Mouse (Mus musculus) lung, adult 18-20 months (tissue): ENCODE data around the gene Sirt2.
A peak's percentile ranks its signal among the peaks of the same experiment; 100 is the strongest.

Source experiments
- DNase-seq, 2 experiments: peaks; one replicate each; pipeline ENCODE4 v3.0.0; 2022; ENCODE audit warnings: mixed read lengths in 2 of 2

Gene Sirt2

DNA sequence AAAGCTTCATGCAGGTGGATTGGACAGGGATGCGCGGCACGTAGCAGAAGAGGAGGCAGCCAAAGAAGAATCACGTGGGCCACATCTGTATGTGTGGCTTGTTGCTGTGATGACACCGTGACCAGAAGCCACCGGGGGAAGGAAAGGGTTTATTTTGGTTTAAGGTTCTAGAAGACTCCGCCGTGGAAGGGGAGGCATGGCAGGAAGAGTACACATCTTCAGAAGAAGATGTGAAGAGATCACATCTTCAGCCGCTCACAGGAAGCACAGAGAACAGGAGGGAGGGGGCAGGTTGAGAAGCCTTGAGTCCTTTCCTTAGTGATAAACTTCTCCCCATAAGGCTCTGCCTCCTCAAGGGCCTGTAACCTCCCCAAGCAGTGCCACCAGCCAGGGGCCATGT, 33.5 kb downstream of the Sirt2 start:
- no peak for DNase-seq

DNA sequence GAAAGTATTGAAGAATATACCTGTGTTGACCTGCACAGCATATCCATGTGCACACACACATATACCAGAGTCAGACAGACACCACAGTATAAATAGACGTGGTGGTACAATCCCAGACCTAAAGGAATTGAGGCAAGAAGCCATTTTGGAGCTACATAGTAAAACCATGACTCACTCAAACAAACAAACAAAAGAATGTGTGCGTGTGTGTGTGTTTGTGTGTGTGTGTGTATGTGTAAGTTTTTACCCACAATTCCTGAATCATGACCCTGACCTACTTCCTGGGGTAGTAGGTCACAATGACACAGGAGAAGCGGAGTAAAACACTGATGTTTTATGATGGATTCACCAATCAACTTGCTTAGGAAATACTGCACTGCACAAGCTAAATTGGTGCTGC, 34.9 kb downstream of the Sirt2 start:
- no peak for DNase-seq

- DNase-seq: peak; percentile 86 to 92
These were observed 35.6 kb downstream of the Sirt2 start for GRCm38 (mm10) chr7:28801901-28802670.

GRCm38 (mm10) chr7:28802846-28803588, 36.5 kb downstream of the Sirt2 start:
- DNase-seq: peak; percentile 74 to 85

- no peak for DNase-seq
These were observed 37.2 kb downstream of the Sirt2 start for GRCm38 (mm10) chr7:28803756-28804155.

DNA sequence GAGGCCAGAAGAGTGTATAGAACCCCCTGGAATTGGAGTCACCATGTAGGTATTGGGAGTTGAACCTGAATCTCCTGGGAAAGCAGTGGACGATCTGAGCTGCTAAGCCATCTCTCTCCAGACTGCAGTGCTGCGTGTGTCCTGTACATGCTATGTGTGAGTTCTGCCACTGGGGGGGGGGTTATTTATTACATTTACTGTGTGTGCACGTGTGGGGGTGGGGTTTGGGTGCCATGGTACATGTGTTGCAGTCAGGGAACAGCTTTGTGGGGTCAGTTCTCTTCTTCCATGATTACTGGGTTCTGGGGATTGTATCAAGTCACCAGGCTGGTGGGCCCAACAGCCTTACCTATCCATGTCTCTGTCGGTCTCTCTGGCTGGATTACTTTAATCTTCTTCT, 40.3 kb downstream of the Sirt2 start:
- DNase-seq: no peak

DNA sequence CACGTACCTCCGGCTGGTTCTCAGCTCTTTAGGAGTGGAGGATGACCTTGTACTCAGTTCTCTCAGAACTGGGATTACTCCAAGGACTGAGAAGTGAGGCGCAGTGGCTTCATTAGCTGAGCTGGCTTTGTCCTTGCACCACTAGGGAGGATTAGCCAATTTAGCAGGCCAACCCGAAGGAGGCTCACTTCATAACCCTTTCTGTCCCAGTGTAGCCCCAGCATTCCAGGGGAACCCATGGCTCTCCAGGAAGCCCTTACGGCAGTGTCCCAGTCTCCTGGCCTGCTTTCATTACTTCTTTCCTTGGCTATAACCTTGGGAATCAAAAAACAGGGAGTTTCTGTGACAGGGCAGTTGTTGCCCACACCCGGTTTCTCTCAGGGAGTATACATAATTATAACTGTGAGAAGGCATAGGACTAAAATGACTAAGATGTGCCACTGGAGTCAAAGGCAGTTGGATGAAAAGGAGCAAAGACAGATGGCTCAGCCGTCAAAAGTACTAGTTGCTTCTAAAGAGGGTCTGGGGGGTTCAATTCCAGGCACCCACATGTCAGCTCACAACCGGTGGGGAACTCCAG, 41.2 kb downstream of the Sirt2 start:
- peak; percentile 43 to 56 for DNase-seq

DNA sequence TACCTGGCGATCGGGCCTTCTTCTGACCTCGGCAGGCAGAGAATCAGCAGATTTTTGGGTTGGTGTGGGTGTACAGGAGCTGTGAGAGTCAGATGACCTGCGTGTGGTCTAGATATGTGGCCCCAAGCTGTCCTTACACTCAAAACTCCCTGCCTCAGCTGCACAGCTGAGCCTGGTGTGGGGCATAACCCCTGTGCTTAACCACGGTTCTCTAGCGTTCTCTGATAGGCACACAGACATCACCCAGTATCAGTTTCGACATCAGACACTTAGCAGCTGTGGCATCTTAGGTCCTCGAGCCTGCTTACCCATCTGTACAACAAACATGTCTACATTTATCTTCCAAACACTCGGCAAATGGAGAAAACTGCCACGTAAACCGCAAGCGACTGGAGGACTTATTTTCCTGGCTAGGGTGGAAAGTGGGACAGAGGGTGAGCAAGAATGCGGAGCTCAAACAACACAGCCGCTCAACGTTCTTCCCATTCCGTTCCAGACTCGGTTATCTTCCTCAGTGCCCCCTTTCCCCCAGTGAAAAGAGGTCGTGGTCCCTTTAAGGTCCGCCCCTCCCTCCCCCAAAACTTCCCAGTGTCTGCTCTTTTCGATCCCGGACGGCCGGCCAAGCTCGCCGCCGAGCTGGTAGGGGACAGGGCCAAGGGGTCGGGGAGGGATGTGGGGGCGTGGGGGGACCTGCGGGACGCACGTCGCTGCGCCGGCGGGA, 41.8 kb downstream of the Sirt2 start, which contains the start of gene Hnrnpl:
Hnrnpl (plus strand) TSS at position 321 of the 721 bp plus-strand sequence.
- peak; percentile 64 to 74 for DNase-seq

GRCm38 (mm10) chr7:28808957-28809393, 42.4 kb downstream of the Sirt2 start:
- DNase-seq: peak; percentile 95 to 97

DNA sequence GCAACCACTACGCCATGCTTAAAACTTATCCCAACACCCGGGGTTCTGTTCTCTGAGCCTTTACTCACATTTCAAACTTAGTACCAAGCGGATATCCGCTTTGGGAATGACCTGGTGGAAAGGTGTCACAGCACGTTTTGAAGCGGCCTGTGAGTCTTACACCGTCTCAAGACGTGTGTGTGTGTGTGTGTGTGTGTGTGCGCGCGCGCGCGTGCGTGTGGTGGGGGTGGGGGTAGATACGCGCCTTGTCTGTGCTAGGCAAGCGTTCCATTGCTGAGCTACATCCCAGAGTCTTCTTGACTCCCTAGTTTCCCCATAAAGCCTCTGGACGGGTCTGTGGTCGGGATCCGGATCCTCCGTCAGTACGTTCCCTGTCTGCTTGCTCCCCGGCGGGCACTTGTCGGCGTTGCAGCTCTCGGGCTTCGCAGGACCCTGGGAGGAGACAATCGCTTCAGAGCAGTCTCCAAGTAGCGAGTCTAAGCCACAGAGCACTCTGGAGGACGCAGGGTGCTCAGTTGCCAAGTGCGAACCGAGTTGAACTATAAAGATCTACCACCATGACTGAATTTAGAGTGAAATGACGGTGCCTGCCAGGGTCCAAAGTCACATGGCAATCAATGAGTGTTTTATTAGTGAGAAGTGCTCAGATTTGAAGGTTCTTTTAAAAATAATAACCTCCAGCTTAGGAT, 43.0 kb downstream of the Sirt2 start:
- peak; percentile 62 to 68 for DNase-seq

GRCm38 (mm10) chr7:28810107-28811066, 43.9 kb downstream of the Sirt2 start:
- DNase-seq: peak; percentile 99

DNA sequence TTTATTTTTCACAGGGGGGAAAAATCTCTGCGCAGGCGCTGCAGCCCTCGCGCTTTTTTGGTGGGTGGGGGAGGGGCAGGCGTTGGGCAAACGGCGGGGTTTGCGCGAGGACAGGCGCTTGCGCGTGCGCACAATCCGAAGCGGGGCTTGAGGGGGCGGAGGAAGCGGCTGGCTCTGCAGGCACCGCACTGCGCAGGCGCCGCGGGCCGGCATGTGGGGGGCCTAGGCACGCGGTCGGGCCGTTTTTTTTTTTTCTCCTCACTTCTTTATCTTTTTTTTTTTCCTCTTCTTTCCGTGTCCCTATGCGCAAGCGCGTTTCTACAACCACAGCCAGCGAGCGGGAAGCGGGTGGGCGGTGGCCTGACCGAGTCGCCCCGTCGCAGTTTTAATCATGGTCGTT, 44.7 kb downstream of the Sirt2 start:
- DNase-seq: peak; percentile 92 to 94

- DNase-seq: no peak
These were observed 45.2 kb downstream of the Sirt2 start for GRCm38 (mm10) chr7:28811640-28812275.

- no peak for DNase-seq
These were observed 45.9 kb downstream of the Sirt2 start for GRCm38 (mm10) chr7:28812436-28812835.

- no peak for DNase-seq
These were observed 46.4 kb downstream of the Sirt2 start for GRCm38 (mm10) chr7:28812949-28813348.

- DNase-seq: no peak
These were observed 47.9 kb downstream of the Sirt2 start for GRCm38 (mm10) chr7:28814306-28815034.

- no peak for DNase-seq
These were observed 48.7 kb downstream of the Sirt2 start for GRCm38 (mm10) chr7:28815230-28815629.

DNA sequence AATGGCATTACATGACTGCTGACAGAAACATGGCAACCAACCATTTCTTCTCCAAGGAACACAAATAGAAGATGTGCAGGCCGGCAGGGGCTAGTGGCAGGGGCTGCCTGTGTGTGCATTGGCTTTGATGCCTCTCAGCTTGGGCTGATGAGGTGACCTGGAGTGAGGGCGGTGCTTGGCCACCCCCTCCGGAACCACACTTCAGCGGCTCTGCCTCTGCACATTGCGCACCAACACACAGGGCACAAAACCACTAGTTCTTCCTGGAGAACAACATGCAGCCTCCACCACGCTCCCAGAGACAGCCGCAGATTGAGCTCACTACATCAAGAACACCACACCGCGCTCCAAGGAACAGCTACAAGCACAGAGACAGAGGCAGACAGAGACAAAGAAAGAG, 49.7 kb downstream of the Sirt2 start:
- DNase-seq: no peak

DNA sequence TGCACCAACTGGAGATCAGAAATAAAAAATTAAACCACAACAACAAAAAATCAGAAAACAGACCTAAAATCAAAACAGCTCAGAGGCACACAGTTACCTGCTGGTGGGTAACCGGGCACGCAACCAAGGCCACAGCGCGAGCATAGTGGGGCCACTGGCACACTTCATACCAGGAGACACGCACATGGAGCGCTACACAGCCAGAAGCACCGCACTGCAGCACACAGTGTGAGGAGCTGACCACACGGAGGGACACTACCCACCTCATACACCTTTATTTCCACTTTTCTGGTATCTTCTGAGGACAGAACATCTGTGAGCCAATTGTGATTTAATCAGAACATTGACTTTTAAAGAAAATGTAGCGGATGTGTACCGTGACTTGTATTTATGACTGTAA, 50.4 kb downstream of the Sirt2 start:
- DNase-seq: no peak

- DNase-seq: no peak
These were observed 51.0 kb downstream of the Sirt2 start for GRCm38 (mm10) chr7:28817524-28817923.
